In the genomic region with DNA sequence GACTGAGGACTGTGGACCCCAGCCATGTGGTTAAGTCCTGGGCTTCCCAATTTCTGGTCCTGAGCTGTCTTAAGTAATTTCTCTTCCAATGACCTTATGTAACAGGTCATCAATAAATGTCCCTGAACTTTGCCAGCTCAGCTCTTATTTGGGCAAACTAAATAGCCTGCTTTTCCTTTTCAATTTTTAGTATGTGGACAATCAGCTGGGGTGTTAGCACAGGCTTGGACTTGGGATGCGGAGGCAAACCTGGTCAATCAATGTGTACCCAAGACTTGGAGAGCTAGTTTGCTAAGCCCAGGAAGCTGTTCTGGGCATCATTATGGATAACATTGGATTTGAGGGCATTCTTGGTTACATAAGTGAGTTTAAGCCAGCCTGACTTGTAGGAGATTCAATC, we compare ENCODE assay signal across 35 mouse cellular contexts.
"Had no signal": no experiment of that assay in that cellular context is flagged by ENCODE, and none has a peak within 500 bp of the region (broad histone marks: within the 10 kb centered on the region; RNA-seq: fewer than 3 reads in every experiment).

No protein-coding gene starts in this region.

- H3K27ac ChIP-seq: heart, embryonic 13.5 days; heart, embryonic 15.5 days; hindbrain, embryonic 10.5 days; hindbrain, embryonic 12.5 days; hindbrain, embryonic 13.5 days; hindbrain, embryonic 14.5 days; hindbrain, embryonic 15.5 days; hindbrain, postnatal 0 days; intestine, embryonic 15.5 days; kidney, embryonic 15.5 days; kidney, postnatal 0 days; layer of hippocampus, adult 2 months; left cerebral cortex, adult 2 months had no signal

- DNase-seq: heart, postnatal 10 days; heart, postnatal 14 days; heart, postnatal 36 days; heart, postnatal 4 days; kidney, adult 11 months; kidney, adult 18-20 months; kidney, adult 2 months; kidney, adult 8-10 months; kidney, adult 9 months; kidney, postnatal 10 days; kidney, postnatal 14 days; kidney, postnatal 25 days; kidney, postnatal 36 days; kidney, postnatal 4 days; layer of hippocampus, adult 9-11 months; layer of hippocampus, postnatal 36 days had no signal

- H3K9ac ChIP-seq: heart, embryonic 12.5 days; heart, embryonic 13.5 days; heart, embryonic 15.5 days; hindbrain, embryonic 12.5 days; hindbrain, embryonic 13.5 days; hindbrain, embryonic 14.5 days; hindbrain, embryonic 15.5 days; intestine, embryonic 15.5 days; kidney, embryonic 15.5 days had no signal

- ATAC-seq: hindbrain, embryonic 16.5 days; hindbrain, postnatal 0 days; inflammation-experienced regulatory T-cells, adult 6 months; intestine, embryonic 15.5 days; intestine, embryonic 16.5 days; intestine, postnatal 0 days had no signal

- H3K4me2 ChIP-seq: heart, embryonic 11.5 days; heart, embryonic 12.5 days; heart, embryonic 13.5 days; heart, embryonic 15.5 days; hindbrain, embryonic 12.5 days; hindbrain, embryonic 13.5 days; hindbrain, embryonic 14.5 days; hindbrain, embryonic 15.5 days; intestine, embryonic 15.5 days; kidney, embryonic 15.5 days had no signal

- H3K9me3 ChIP-seq: heart, embryonic 13.5 days; heart, embryonic 15.5 days; hindbrain, embryonic 12.5 days; hindbrain, embryonic 13.5 days; hindbrain, embryonic 15.5 days; intestine, embryonic 15.5 days had no signal

- H3K4me1 ChIP-seq: heart, embryonic 12.5 days; heart, embryonic 13.5 days; heart, embryonic 15.5 days; hindbrain, embryonic 10.5 days; hindbrain, embryonic 12.5 days; hindbrain, embryonic 13.5 days; hindbrain, embryonic 15.5 days; intestine, embryonic 15.5 days; kidney, embryonic 15.5 days had no signal

- H3K36me3 ChIP-seq: heart, embryonic 12.5 days; heart, embryonic 13.5 days; heart, embryonic 15.5 days; hindbrain, embryonic 10.5 days; hindbrain, embryonic 12.5 days; hindbrain, embryonic 13.5 days; hindbrain, embryonic 15.5 days; intestine, embryonic 15.5 days; kidney, embryonic 15.5 days had no signal

- H3K4me3 ChIP-seq: heart, embryonic 12.5 days; heart, embryonic 13.5 days; heart, embryonic 15.5 days; hindbrain, embryonic 10.5 days; hindbrain, embryonic 12.5 days; hindbrain, embryonic 13.5 days; hindbrain, embryonic 15.5 days; intestine, embryonic 15.5 days; kidney, embryonic 15.5 days; layer of hippocampus, adult 2 months; left cerebral cortex, adult 2 months had no signal

- H3K27me3 ChIP-seq: hindbrain, embryonic 12.5 days; hindbrain, embryonic 13.5 days; hindbrain, embryonic 15.5 days; intestine, embryonic 15.5 days; kidney, embryonic 15.5 days had no signal
